8 mouse cellular contexts compared by ENCODE assay signal in genomic region chr8:84661961-84662571, GRCm38 (mm10). TPM values are rescaled to one million over a fixed set of nuclear protein-coding genes. Genes with fewer than 3 reads are reported as not detected.
A peak's percentile ranks its signal among the peaks of the same experiment; 100 is the strongest.
DNase-seq lines count a peak whose midpoint lies in the region; ATAC-seq and TF ChIP-seq lines count a peak whose summit lies in the region.

No protein-coding gene starts in this region.

- peak overlapping the region; percentile 94 for H3K9ac ChIP-seq in ES-Bruce4 (ENCODE audit: low read depth, poor library complexity, severe bottlenecking)
- H3K9ac ChIP-seq in embryonic facial prominence, embryonic 14.5 days (ENCODE audit: low read depth, low read length) = peak overlapping the region; percentile 92
- peak overlapping the region; percentile 89 for H3K9ac ChIP-seq in limb, embryonic 14.5 days (ENCODE audit: low read depth, low read length, severe bottlenecking)
- H3K9ac ChIP-seq in midbrain, embryonic 16.5 days (ENCODE audit: low read depth, low read length) = peak overlapping the region; percentile 74

- WGBS in embryonic facial prominence, embryonic 14.5 days = under 1% methylated on average over 37 of the region's 61 CpGs
- under 1% methylated on average over 61 of the region's 61 CpGs for WGBS in limb, embryonic 14.5 days
- under 1% methylated on average over 60 of the region's 61 CpGs for WGBS in midbrain, embryonic 16.5 days

- peak overlapping the region; percentile 99 for H3K27ac ChIP-seq in ES-Bruce4 (ENCODE audit: insufficient read depth, low read length)
- H3K27ac ChIP-seq in embryonic facial prominence, embryonic 14.5 days (replicated peaks; ENCODE audit: low read depth, low read length) = peak overlapping the region; percentile 96
- H3K27ac ChIP-seq in limb, embryonic 14.5 days (replicated peaks; ENCODE audit: low read depth, low read length) = peak overlapping the region; percentile 91
- H3K27ac ChIP-seq in midbrain, embryonic 16.5 days (ENCODE audit: low read length) = peak overlapping the region; percentile 66

- H3K4me1 ChIP-seq in ES-Bruce4 (ENCODE audit: control insufficient read depth, insufficient read depth, low read length) = no peaks in the 10 kb centered on the region
- peaks cover 38% of the 10 kb centered on the region for H3K4me1 ChIP-seq in embryonic facial prominence, embryonic 14.5 days (ENCODE audit: control insufficient read depth, insufficient read depth, low read length)
- peaks cover 39% of the 10 kb centered on the region for H3K4me1 ChIP-seq in limb, embryonic 14.5 days (ENCODE audit: control insufficient read depth, insufficient read depth, low read length)
- H3K4me1 ChIP-seq in midbrain, embryonic 16.5 days (ENCODE audit: control insufficient read depth, insufficient read depth, low read length) = peaks cover 39% of the 10 kb centered on the region

- no peak for TF ChIP-seq EP300 in ES-Bruce4 (IDR thresholded peaks at IDR 0.05; ENCODE audit: insufficient read depth, low read depth, low read length)

- peak; percentile 74 to 78 for DNase-seq in cerebellum, postnatal 10 days
- DNase-seq in cerebellum, adult 9-11 months = no peak
- peak; percentile 66 for DNase-seq in embryonic facial prominence, embryonic 14.5 days (ENCODE audit: low spot score)
- DNase-seq in heart, postnatal 4 days = peak; percentile 61
- DNase-seq in limb, embryonic 14.5 days (ENCODE audit: low spot score) = no peak
- DNase-seq in thymus, postnatal 25 days = peak; percentile 71

- H3K4me2 ChIP-seq in embryonic facial prominence, embryonic 14.5 days (ENCODE audit: low read depth, low read length) = peak overlapping the region; percentile 88
- peak overlapping the region; percentile 81 for H3K4me2 ChIP-seq in limb, embryonic 14.5 days (replicated peaks; ENCODE audit: low read depth, low read length, severe bottlenecking)
- H3K4me2 ChIP-seq in midbrain, embryonic 16.5 days (ENCODE audit: low read length) = peak overlapping the region; percentile 87

- TF ChIP-seq POLR2A in ES-Bruce4 (IDR thresholded peaks at IDR 0.05; ENCODE audit: insufficient read depth, low read length) = no peak
- 0 out of 2 replicates have a peak, but pooled peaks have one; percentile 10 for TF ChIP-seq POLR2A in limb, embryonic 14.5 days (IDR thresholded peaks at IDR 0.05; ENCODE audit: borderline replicate concordance, extremely low read depth, insufficient read depth, insufficient read length)

- H3K9me3 ChIP-seq in ES-Bruce4 (replicated peaks; ENCODE audit: control insufficient read depth, insufficient read depth, low read length, poor library complexity, severe bottlenecking) = no peaks in the 10 kb centered on the region
- no peaks in the 10 kb centered on the region for H3K9me3 ChIP-seq in embryonic facial prominence, embryonic 14.5 days (ENCODE audit: control insufficient read depth, low read length)
- no peaks in the 10 kb centered on the region for H3K9me3 ChIP-seq in limb, embryonic 14.5 days (ENCODE audit: control insufficient read depth, low read length)
- no peaks in the 10 kb centered on the region for H3K9me3 ChIP-seq in midbrain, embryonic 16.5 days (replicated peaks; ENCODE audit: control insufficient read depth, low read length, poor library complexity, severe bottlenecking)

- peak overlapping the region; percentile 88 for H3K4me3 ChIP-seq in ES-Bruce4 (ENCODE audit: low read depth, low read length)
- peak overlapping the region; percentile 84 for H3K4me3 ChIP-seq in embryonic facial prominence, embryonic 14.5 days (ENCODE audit: low read depth, low read length)
- peak overlapping the region; percentile 66 for H3K4me3 ChIP-seq in limb, embryonic 14.5 days (replicated peaks; ENCODE audit: low read length)
- peak overlapping the region; percentile 62 for H3K4me3 ChIP-seq in midbrain, embryonic 16.5 days (ENCODE audit: low read depth, low read length)

- TF ChIP-seq CTCF in ES-Bruce4 (IDR thresholded peaks at IDR 0.05; ENCODE audit: low read depth, low read length) = no peak

- ATAC-seq in embryonic facial prominence, embryonic 14.5 days (ENCODE audit: low read depth) = peak; percentile 15; the same call in 1 of the 2 replicates
- ATAC-seq in limb, embryonic 14.5 days (ENCODE audit: low FRiP score, low read depth) = no peak
- ATAC-seq in midbrain, embryonic 16.5 days = peak; percentile 10

- H3K36me3 ChIP-seq in ES-Bruce4 (ENCODE audit: control insufficient read depth, insufficient read depth, low read length, poor library complexity, severe bottlenecking) = peaks cover 16% of the 10 kb centered on the region
- no peaks in the 10 kb centered on the region for H3K36me3 ChIP-seq in embryonic facial prominence, embryonic 14.5 days (ENCODE audit: control insufficient read depth, insufficient read depth, low read length)
- H3K36me3 ChIP-seq in limb, embryonic 14.5 days (ENCODE audit: control insufficient read depth, insufficient read depth, low read length) = no peaks in the 10 kb centered on the region
- no peaks in the 10 kb centered on the region for H3K36me3 ChIP-seq in midbrain, embryonic 16.5 days (ENCODE audit: control insufficient read depth, insufficient read depth, low read length)

- no peaks in the 10 kb centered on the region for H3K27me3 ChIP-seq in ES-Bruce4 (ENCODE audit: control insufficient read depth, insufficient read depth, low read length, poor library complexity, severe bottlenecking)
- H3K27me3 ChIP-seq in embryonic facial prominence, embryonic 14.5 days (replicated peaks; ENCODE audit: control insufficient read depth, insufficient read depth, low read length) = no peaks in the 10 kb centered on the region
- H3K27me3 ChIP-seq in limb, embryonic 14.5 days (ENCODE audit: control insufficient read depth, insufficient read depth, low read length) = no peaks in the 10 kb centered on the region
- H3K27me3 ChIP-seq in midbrain, embryonic 16.5 days (ENCODE audit: control insufficient read depth, insufficient read depth, low read depth, low read length) = peaks cover 2% of the 10 kb centered on the region; the same call in 1 of the 2 replicates

RNA-seq across cellular contexts. Expression of gene Ier2, which starts 0.6 kb away (rescaled TPM):
- 42.8 and 44.8 TPM in 2 replicates for polyA plus RNA-seq in ES-Bruce4 (2011; ENCODE audit: insufficient read depth, insufficient read length, low read depth, missing spikeins)
- polyA plus RNA-seq in embryonic facial prominence, embryonic 14.5 days (2014; fragmentation: Nextera tagmentation; extraction: Ambion mirVana) = 45.9 and 50.3 TPM in 2 replicates
- 10 to 100 TPM; 33.3 to 35.5 TPM for total RNA-seq in heart, postnatal 4 days (2021)
- polyA plus RNA-seq in limb, embryonic 14.5 days (2012; rRNA removed) = 33.3 and 38.2 TPM in 2 replicates
- 66.0 and 70.1 TPM in 2 replicates for polyA plus RNA-seq in limb, embryonic 14.5 days (2014; fragmentation: Nextera tagmentation; extraction: Ambion mirVana)
- polyA plus RNA-seq in midbrain, embryonic 16.5 days (2015; fragmentation: Nextera tagmentation; extraction: Ambion mirVana) = 13.0 and 16.3 TPM in 2 replicates

RNA-seq across cellular contexts. Expression of gene Trmt1, which starts 24.0 kb away (rescaled TPM):
- 77.6 and 79.8 TPM in 2 replicates for polyA plus RNA-seq in ES-Bruce4 (2011; ENCODE audit: insufficient read depth, insufficient read length, low read depth, missing spikeins)
- polyA plus RNA-seq in embryonic facial prominence, embryonic 14.5 days (2014; fragmentation: Nextera tagmentation; extraction: Ambion mirVana) = 55.8 and 73.2 TPM in 2 replicates
- 10 to 100 TPM; 47.4 to 48.8 TPM for total RNA-seq in heart, postnatal 4 days (2021)
- polyA plus RNA-seq in limb, embryonic 14.5 days (2012; rRNA removed) = 144 and 158 TPM in 2 replicates
- polyA plus RNA-seq in limb, embryonic 14.5 days (2014; fragmentation: Nextera tagmentation; extraction: Ambion mirVana) = 71.0 and 71.7 TPM in 2 replicates
- 59.0 and 68.1 TPM in 2 replicates for polyA plus RNA-seq in midbrain, embryonic 16.5 days (2015; fragmentation: Nextera tagmentation; extraction: Ambion mirVana)

RNA-seq across cellular contexts. Expression of gene Nacc1, which starts 25.6 kb away (rescaled TPM):
- polyA plus RNA-seq in ES-Bruce4 (2011; ENCODE audit: insufficient read depth, insufficient read length, low read depth, missing spikeins) = 89.7 and 97.9 TPM in 2 replicates
- 19.7 and 20.1 TPM in 2 replicates for polyA plus RNA-seq in embryonic facial prominence, embryonic 14.5 days (2014; fragmentation: Nextera tagmentation; extraction: Ambion mirVana)
- 10 to 100 TPM; 65.0 to 68.7 TPM for total RNA-seq in heart, postnatal 4 days (2021)
- 68.8 and 86.2 TPM in 2 replicates for polyA plus RNA-seq in limb, embryonic 14.5 days (2012; rRNA removed)
- 18.5 and 19.8 TPM in 2 replicates for polyA plus RNA-seq in limb, embryonic 14.5 days (2014; fragmentation: Nextera tagmentation; extraction: Ambion mirVana)
- polyA plus RNA-seq in midbrain, embryonic 16.5 days (2015; fragmentation: Nextera tagmentation; extraction: Ambion mirVana) = 13.0 and 14.2 TPM in 2 replicates

RNA-seq across cellular contexts. Expression of gene Lyl1, which starts 39.2 kb away (rescaled TPM):
- not detected in 2 replicates for polyA plus RNA-seq in ES-Bruce4 (2011; ENCODE audit: insufficient read depth, insufficient read length, low read depth, missing spikeins)
- polyA plus RNA-seq in embryonic facial prominence, embryonic 14.5 days (2014; fragmentation: Nextera tagmentation; extraction: Ambion mirVana) = 5.8 and 6.8 TPM in 2 replicates
- total RNA-seq in heart, postnatal 4 days (2021) = 10 to 100 TPM in 1 of 2 experiments, 1 to 10 TPM in 1; 9.6 to 10.6 TPM
- 7.1 and 7.6 TPM in 2 replicates for polyA plus RNA-seq in limb, embryonic 14.5 days (2012; rRNA removed)
- polyA plus RNA-seq in limb, embryonic 14.5 days (2014; fragmentation: Nextera tagmentation; extraction: Ambion mirVana) = 5.6 and 6.2 TPM in 2 replicates
- polyA plus RNA-seq in midbrain, embryonic 16.5 days (2015; fragmentation: Nextera tagmentation; extraction: Ambion mirVana) = 2.2 and 3.1 TPM in 2 replicates

Comparison
In these comparisons a context has a peak if more than half of its experiments do, and no peak if none do; other contexts are left out.
1. DNase-seq: peak in cerebellum, postnatal 10 days (2 of 2), embryonic facial prominence, embryonic 14.5 days (single experiment), heart, postnatal 4 days (single experiment) and thymus, postnatal 25 days (single experiment); none in cerebellum, adult 9-11 months (single experiment) and limb, embryonic 14.5 days (single experiment).
2. Peak in every context shown above with its lines, with median percentiles within 50 percentile points of each other: H3K27ac ChIP-seq, H3K4me3 ChIP-seq, H3K9ac ChIP-seq and H3K4me2 ChIP-seq.